Mouse (Mus musculus) adrenal gland, postnatal 36 days (tissue): ENCODE results near the gene Igf2bp1. TPM values are rescaled to one million over a fixed set of nuclear protein-coding genes. Genes with fewer than 3 reads are reported as not detected.

Source experiments
- DNase-seq, 2 experiments: peaks; one replicate each; pipeline ENCODE4 v3.0.0; 2021; ENCODE audit warnings: mixed read lengths in 1 of 2
- long read RNA-seq, 2 experiments: library from polyadenylated mRNA; stranded (forward); transcript quantifications; one replicate each; pipeline ENCODE4 v2.0.0; 2021; ENCODE audit warnings: borderline sequencing depth in 2 of 2
- total RNA-seq, 2 experiments: library from RNA; stranded (reverse); gene quantifications; 2 replicates each; pipeline ENCODE4 v1.2.3; 2021

Igf2bp1 gene
- total RNA-seq: 1 to 10 TPM; 2.1 to 4.7 TPM
- long read RNA-seq, experiment 1, full-length matches to known transcripts: 1 of 4 reads
- long read RNA-seq, experiment 1, partial matches to known transcripts: 1 of 4 reads
- long read RNA-seq, experiment 1, other reads (novel, unspliced or antisense): 2 of 4 reads
- long read RNA-seq, experiment 2: 0 reads

- DNase-seq: peak; percentile 59 to 60
Observed at GRCm38 (mm10) chr11:96005403-96006271, at the start of gene Igf2bp1. Gene Igf2bp1 (minus strand): TSS chr11:96005940.

- no peak for DNase-seq
Observed at GRCm38 (mm10) chr11:96050854-96051253, 45.1 kb upstream of the Igf2bp1 start.

GRCm38 (mm10) chr11:96049939-96050338, 44.2 kb upstream of the Igf2bp1 start:
- no peak for DNase-seq

DNA sequence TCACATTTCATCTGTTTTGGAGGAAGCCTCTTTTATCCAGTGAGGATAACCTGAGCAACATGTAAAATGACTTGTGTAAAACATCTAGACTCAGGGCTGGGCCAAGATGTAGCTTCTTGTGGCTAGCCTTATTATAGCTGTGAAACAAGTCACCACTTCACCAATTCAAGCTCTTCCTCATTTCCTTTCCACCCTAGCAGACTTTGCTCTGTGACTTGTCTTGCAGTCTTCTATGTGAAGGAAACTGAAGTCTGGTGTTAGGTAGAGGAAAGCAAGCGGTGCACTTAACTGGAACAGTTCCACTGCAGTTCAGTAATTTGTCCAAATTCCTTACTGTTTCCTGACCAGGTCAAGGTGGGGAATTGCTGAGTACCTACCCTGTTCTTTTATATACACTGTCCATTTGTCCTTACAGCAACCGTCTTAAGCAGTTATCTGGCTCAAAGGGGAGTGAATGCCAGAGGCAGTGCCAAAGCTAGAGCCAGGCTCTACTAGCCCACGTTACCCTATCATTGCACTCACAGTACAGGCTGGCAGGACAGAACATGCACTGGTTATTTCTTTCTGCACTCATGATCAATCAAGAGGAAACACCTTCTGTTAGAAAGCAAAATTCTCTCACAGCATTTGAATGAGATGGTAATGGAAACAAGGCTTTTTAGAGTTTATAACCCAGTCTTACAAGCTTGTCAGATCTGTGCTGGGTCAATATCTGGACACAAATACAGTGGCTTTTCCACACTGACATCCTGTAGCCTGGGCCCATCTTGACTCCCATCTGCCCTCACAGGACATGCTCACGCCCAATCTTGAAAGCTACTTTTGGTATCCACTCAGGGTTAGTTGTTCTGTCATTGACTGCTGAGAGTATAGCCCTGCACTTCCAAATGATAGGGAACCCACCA, 42.0 kb upstream of the Igf2bp1 start:
- DNase-seq: no peak

GRCm38 (mm10) chr11:96046793-96047192, 41.1 kb upstream of the Igf2bp1 start:
- no peak for DNase-seq

DNA sequence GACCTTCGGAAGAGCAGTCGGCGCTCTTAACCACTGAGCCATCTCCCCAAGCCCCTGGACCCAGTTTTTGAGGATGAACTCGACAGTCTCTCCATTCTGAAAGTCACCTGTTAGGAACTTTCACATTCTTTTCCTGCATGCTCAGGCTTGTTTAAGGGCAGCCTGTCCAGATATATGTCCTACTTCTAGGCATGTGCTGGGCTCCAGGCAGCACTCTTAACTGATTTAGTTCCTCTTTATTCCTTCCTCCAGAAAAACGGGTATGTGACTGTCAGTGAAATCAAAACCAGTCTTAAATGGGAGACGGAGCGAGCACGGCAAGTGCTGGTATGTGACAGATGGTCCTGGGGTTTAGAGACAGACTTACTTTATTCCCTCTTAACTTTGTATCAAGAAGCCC, 40.3 kb upstream of the Igf2bp1 start:
- DNase-seq: no peak

- DNase-seq: no peak
Observed at GRCm38 (mm10) chr11:96044803-96045567, 39.2 kb upstream of the Igf2bp1 start.

DNA sequence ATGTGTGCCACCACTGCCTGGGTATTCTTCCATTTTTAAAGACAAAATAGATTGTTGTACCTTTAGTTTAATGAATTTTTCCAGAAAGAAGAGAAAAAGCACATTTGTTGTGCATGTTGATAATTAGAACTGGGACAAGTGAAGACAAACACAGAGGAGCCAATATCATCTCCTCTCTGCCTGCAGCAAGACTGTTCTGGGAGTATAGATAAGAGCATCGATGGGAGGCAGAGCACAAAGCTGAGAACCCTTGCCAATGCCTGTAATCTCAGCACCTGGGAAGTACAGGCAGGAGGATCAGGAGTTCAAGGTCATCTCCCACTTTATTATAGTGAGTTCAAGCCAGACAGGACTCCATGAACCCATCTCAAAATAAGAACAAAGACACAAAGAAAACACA, 32.8 kb upstream of the Igf2bp1 start:
- DNase-seq: no peak

GRCm38 (mm10) chr11:96037499-96037898, 31.8 kb upstream of the Igf2bp1 start:
- no peak for DNase-seq

DNA sequence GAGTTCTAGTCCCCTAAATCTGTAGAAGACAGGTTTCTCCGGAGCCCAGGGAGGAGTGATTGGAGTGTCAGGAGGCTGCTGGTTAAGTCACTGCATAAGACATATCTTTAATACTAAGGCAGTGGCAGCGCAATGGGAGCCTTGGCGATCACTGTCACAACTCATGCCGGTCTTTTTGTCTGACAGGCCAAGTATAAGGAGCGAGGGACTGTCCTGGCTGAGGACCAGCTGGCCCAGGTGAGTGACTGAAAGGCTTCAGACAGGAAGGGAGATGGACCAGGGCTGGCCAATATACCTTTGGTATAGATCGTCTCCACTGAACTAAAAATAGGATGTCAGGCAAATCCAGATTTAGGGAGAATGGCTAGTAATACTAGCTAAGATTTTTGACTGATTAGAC, 29.4 kb upstream of the Igf2bp1 start:
- no peak for DNase-seq

- DNase-seq: peak; percentile 96 to 97
Observed at GRCm38 (mm10) chr11:96034596-96035052, 28.9 kb upstream of the Igf2bp1 start, which contains the start of gene Snf8. Gene Snf8 (plus strand): TSS chr11:96034885.

- DNase-seq: no peak
Observed at GRCm38 (mm10) chr11:96034116-96034515, 28.4 kb upstream of the Igf2bp1 start.

GRCm38 (mm10) chr11:96033264-96033663, 27.5 kb upstream of the Igf2bp1 start:
- DNase-seq: no peak

DNA sequence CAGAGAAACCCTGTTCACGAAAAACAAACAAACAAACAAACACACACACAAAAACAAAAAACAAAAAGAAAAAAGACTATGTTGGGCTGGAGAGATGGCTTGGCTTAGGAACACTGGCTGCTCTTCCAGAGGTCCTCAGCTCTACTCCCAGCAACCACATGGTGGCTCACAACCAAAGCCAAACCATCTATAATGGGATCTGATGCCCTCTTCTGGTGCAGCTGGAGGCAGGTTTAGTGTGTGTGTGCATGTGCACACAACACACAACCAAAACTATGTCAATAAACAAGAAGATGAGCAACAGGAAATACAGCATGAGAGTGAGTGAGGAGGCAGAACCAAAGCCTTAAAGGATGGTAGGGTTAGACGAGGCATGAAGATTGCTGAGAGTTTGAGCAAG, 26.0 kb upstream of the Igf2bp1 start:
- no peak for DNase-seq

DNA sequence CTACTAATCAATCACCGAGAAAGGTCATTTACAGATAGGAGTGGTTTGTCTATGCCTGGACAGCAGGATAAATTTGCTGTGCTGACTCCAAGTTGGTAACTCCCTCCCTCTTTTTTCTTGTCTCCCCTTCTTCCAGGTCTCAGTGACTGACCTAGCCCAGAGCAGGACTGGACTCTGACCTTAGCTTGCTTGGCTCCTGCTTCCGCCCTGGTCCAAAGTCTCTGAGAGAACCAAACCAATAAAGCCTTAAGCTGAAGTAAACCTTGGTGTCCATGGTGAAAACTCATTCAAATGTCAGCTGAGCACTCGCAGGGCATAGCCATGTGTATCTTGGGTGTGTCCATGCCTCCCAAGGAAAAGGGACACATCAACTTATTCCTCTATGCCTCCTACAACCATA, 24.8 kb upstream of the Igf2bp1 start:
- DNase-seq: no peak

GRCm38 (mm10) chr11:96028130-96028529, 22.4 kb upstream of the Igf2bp1 start:
- no peak for DNase-seq

DNA sequence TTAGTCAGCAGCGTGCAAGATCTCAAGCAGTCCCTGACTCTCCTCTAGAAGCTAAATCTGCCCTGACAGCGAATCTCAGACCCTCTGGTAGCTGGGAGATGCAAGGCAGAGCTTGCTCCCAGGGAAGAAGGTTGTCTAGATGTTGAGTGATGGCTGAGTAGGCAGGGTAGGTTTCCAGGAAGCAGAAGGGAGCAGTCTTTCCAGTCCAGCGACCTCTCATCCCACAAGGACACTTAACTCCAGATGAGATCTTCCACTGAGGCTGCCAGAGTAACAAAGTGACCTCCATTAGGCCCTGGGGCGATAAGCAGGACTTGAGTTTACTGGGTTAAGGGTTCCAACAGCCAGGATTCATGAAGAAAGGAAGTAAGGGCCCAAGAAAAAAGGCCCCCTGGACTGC, 14.9 kb upstream of the Igf2bp1 start:
- no peak for DNase-seq

- DNase-seq: peak; percentile 87 to 89
Observed at GRCm38 (mm10) chr11:96017941-96018351, 12.2 kb upstream of the Igf2bp1 start.

DNA sequence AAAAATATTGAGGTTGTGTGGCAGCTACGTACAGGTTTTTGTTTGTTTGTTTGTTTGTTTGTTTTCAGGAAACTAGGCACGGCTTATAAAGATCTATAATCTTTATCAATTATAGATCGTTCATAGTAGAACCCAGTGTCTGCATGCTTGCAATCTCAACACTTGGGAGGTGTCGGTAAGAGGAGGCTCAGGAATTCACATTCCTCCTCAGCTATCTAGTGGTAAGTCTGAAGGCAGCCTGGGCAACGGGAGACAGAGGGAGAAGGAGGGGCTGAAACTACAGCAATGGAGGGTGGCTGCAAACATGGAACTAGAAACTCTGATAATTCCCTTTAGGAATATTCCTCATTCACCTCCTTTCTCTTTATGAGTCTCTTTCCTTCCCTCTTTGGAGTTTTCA, 9.7 kb upstream of the Igf2bp1 start:
- no peak for DNase-seq

DNA sequence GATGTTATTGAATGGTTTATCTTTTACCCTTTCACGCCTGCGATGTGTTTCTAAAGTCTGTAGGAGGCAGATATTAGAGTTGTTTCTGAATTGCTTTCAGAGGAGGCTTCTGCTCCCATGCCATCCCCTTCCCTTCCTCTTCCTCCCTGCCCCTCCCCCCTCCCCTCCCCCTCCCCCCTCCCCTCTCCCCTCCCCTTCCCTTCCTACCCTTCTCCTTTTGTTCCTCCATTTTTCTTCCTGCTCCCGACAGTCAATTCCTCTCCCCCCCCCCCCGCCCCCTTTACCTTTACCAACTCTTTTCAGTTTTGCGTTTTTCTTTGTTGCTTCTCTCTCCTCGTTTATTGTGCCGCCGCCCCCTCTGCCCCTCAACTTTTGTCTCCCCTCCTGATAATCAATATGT, 6.2 kb upstream of the Igf2bp1 start:
- DNase-seq: no peak

DNA sequence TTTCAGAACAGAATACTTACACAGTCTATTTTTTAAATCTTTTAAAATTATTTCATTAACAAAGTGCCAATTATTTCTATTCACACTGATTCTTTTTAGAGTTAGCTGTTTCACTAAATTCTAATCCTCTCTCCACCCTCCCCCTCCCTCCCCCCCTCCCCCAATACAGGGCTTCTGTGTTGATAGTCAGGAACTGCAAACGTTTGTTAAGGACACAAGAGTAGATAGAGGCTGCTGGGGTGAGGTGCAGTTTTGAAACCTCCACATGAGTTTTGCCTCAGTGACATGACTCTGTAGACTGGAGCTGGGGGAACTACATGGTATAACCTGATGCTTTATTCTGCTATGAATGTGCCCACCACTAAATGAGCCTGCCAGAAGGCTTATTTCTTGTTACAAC, 3.1 kb upstream of the Igf2bp1 start:
- DNase-seq: no peak
